Mouse (Mus musculus) CD4-positive, CD25-positive, alpha-beta regulatory T cell, adult 4 months (primary cell): Measurements from ENCODE around the gene Mapk9. TPM values are rescaled to one million over a fixed set of nuclear protein-coding genes. Genes with fewer than 3 reads are reported as not detected.
"Not testable (repeated sequence)": the region's sequence is repeated elsewhere in the genome, so short reads cannot be mapped to it uniquely, and the experiment has no call there.

Experiments
- ATAC-seq: one replicate; pipeline ENCODE4 v1.8.0; 2017
- polyA plus RNA-seq, 2 experiments: library from polyadenylated mRNA; unstranded; fragments of 100-300 nt; shearing (Covaris generic); gene quantifications; one replicate each; pipeline ENCODE4 v1.2.1; 2017

Gene Mapk9
- 10 to 100 TPM; 16.0 to 18.5 TPM for polyA plus RNA-seq

DNA sequence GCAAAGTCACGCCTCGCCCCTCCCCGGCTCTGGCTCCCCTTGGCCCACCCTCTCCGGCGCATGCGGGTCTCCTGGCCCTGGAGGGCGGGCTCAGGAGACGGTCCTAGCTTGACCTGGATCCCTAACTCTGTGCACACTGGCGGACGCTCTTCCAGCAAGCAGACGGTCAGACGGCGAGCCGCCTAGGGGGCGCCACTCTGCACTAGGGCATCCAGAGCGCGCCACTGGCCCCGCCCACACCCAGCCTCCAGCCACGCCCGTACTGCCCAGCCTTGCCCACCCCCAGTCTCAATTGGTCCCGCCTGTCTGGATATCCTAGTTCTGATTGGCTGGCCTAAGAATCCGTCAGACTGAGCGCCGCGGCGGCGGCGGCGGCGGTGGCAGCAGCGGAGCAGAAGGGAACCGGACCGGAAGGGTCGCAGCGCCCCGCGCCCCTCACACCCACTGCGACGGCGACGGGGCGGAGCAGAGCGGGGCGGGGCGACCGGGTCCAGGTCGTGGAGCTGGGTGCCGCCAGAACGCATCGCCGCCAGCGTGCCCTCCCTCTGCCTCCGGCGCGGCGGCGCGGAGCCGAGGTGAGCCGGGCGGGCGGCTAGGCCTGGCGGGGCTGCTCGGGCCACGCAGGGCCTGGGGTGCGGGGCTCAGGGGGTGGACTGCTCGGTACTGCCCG lies at the start of gene Mapk9:
Mapk9 (plus strand) TSS at position 351 of the 670 bp plus-strand sequence.
- ATAC-seq: peak; percentile 95

DNA sequence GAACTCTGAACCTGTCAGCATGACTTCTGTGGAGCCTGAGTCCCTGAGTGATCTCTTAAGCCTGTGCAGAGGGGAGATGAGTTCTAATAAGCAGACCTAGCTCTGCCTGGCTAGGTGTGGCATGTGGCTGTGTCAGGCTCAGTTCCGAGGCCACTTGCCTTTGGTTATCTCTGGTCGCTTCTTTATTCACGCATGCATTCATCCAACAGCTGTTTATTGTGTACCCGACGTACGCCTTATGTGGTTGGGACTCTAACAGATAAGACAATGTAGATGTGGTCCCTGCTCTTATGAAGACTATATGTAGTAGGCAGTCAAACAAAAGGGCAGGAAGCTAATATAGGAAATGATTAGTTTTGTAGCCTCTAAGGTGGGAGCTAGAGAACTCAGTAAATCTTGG lies 47.6 kb upstream of the Mapk9 start:
- no peak for ATAC-seq

DNA sequence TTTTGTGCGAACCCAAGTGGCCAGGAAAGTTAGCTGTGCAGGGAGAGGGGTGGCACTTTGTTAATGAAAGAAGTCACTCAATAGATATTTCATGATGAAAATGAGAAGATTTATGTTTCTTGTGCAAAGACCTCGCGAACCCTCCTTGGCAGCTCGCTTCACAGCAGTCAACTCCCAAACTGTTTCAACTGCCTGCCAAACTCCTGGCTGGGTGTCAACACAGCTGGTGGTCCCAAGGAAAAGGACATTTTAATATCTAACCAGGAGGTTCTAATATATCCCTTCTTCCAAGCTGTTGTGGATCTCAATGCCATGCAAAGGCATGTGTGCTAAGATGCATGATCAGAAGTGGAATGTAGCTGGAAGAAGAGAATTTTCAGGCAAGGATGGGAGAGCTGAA lies 45.0 kb upstream of the Mapk9 start:
- ATAC-seq: no peak

DNA sequence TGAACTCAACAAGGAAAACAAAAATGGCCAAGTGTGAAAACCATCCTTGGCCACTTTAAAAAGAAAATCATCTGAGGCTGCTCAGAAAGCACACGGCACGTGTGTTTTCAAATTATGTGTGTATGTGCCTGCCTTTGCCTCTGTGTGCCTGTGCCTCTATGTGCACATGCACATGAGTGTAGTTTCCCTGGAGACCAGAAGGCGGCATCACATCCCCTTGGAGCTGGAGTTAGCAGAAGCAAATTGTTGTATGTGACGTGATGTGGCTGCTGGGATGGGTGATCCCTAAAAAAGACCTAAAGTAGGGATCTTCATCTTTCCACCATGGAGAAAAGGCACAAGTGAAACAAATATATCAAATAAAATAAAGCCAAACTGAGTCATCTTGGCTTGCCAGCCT lies 42.8 kb upstream of the Mapk9 start:
- no peak for ATAC-seq

DNA sequence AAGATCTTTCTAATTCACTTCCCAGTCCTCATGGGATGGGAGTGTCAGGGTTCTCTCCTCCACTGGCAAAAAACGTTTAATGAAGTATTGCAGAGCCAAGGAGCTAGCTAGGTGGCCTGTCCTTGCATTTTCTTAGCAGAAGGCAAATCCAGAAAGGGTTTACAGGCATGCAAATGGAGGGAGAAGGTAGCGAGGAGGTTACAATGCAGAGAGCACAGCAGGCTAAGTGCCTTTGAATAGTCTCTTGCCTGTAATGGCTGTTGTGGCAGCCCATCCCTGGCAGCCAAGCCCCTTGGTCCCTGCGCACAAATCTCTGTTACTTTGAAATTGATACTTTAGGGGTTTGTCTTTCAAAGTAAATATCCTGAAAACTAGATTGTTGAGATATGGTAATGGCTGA lies 40.3 kb upstream of the Mapk9 start:
- no peak for ATAC-seq

DNA sequence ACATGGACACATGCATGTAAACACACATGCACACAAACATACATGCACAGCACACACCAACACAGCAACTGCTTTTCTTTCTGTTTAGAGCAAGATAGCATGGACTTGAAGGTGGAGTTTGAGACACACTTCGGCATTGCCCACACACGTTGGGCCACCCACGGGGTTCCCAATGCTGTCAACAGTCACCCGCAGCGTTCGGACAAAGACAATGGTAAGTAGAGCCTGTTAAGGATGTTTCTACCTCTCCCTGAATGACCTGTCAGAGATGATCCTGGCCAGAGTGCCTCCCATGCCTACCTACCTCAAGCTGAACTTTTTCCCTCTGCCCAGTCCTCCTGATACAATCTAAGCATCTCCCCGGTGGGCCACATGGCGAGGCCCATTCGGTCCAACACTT lies 37.6 kb upstream of the Mapk9 start:
- no peak for ATAC-seq

DNA sequence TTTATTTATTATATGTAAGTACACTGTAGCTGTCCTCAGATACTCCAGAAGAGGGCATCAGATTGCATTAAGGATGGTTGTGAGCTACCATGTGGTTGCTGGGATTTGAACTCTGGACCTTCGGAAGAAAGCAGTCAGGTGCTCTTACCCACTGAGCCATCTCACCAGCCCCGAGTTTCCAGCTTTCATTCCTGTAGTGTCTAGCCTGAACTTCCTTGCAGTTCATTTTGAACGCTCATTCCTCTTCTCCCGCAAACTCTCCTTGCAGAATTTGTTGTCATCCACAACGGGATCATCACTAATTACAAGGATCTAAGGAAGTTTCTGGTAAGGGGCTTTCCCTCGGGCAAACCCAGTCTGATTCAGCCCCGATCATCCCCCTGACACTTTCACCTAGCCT lies 35.9 kb upstream of the Mapk9 start:
- not testable (repeated sequence) for ATAC-seq

DNA sequence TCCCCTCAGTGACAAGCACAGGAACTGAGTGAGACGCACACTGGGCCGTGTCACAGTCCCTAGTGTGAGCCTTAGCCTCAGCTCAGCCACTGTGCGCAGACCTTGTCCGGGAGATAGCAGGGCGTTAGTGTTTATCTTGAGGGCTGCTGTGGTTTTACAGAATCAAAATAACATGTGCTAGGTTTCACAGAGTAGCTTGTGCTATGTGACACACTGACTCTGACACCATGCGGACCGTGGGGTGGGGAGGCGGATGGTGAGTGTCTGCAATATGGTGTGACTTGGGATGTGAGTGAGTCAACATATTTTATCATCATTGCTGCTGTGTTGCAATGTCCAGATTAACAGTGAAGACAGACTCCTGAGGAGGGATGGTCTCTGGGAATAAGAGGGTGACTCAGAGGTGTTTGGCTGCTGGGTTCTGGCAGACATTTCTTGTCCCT lies 35.4 kb upstream of the Mapk9 start:
- ATAC-seq: peak; percentile 72

DNA sequence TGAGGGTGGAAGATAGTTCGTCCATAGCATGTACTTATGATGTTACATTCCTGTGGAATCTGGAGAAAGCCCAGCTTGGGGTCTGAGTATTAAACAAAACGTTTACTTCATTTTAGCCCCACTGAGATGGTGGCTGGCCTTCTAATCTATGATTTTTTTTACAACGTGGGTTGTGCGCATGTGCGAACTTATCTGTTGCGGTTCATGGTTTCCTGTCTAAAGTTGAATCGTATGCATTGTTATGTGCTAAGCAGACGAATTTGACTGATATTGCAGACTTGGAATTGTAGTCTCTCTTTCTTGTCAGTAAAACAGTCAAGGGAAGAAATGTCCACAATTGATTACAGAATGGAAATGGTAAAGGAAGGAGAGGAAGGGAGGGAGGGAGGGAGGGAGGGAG lies 34.7 kb upstream of the Mapk9 start:
- ATAC-seq: peak; percentile 77

DNA sequence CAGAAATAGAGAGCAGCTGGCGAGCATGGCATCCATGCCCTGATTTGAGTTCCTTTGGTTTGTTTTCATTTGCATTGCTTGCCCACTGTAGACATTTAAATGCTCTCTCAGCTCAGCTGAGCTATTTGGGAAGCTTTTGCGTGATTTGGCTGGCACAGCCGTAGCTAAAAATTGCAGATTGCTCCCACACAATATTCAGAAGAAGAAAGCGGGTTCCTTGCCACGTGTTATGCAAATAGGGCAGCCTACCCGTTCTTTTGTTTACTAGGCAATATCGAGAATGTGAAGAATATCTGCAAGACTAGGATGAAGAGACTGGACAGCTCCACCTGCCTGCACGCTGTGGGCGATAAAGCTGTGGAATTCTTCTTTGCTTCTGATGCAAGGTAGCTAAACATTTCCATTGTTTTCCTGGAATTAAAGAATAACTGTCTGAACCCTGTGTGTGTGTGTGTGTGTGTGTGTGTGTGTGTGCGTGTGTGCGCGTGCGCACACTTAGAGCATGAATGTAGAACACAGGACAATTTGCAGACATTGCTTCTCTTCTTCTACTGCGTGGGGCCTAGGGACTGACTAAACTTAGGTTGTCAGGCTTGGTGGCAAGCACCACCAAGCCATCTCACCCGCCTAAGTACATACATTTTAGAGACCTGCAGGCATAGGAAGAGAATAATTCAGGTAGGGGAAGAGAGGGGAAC lies 27.5 kb upstream of the Mapk9 start:
- no peak for ATAC-seq

DNA sequence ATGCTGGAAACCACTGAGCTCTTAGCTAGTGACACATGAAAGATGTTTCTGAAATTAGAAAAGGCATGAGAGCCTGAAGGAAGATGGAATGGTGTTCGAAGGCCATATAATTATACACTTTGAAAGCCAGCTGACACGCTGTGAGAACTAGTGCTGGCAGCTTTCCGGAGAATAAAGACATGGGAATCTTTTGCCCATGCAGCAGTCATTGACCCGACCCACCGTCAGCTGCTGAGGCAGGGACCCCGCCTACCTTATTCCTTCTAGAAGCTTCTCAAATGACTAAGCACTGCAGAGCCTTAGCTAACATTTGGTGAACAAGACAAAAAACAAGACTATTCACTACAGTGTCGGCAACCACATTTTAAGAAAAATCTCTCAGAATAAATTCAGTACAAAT lies 26.9 kb upstream of the Mapk9 start:
- ATAC-seq: no peak

DNA sequence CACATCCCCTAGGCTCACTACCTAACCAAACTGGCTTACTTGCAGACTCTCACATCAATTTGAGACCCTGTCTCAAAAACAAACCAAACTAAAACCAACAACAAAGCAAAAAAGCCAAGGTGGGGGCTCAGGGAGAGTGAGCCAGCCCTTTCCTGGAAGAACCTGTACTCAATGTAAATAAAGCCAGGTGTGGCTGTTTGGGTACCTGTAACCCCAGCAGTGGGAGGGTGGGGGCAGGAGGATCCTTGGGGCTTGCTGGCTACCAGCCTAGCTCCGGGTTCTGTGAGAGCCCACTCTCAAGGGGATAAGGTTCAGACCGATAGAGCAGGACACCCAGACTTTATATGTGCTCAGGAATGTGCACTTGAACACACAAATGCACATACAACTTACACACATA lies 25.6 kb upstream of the Mapk9 start:
- no peak for ATAC-seq

DNA sequence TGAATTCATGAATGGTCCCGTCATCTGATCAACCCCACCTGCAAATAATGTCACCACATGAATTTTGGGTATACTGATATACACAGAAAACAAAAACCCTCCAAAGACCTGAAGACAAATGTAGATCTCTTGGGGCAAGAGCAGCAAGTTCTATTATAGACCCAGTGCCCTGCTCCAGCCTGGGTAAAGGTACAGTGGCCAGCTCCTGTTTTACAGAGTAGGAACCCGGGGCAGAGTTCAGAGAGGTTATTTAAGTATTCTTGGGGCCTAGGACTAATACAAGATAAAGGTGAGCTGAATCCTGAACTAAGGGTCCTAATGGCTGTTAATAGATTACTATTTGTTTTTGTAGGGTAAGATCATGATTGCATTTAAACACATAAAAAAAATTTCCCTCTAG lies 25.0 kb upstream of the Mapk9 start:
- ATAC-seq: no peak

DNA sequence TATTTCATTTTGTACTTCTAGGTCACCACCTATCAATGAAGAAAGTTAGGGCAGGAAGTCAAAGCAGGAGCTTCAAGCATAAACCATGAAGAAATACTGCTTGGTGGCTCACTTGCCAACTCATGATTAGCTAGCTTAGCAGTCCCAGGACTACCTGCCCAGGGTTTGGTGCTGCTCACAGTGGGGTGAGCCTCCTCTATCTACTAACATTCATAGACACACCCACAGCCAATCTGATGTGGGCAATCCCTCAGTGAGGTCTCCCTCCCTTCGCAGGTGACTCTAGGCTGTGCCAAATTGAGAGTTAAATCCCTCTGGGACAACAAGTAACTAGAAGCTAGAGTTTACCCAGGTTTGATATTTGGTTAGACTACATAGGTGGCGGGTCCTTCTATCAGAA lies 24.2 kb upstream of the Mapk9 start:
- ATAC-seq: no peak

DNA sequence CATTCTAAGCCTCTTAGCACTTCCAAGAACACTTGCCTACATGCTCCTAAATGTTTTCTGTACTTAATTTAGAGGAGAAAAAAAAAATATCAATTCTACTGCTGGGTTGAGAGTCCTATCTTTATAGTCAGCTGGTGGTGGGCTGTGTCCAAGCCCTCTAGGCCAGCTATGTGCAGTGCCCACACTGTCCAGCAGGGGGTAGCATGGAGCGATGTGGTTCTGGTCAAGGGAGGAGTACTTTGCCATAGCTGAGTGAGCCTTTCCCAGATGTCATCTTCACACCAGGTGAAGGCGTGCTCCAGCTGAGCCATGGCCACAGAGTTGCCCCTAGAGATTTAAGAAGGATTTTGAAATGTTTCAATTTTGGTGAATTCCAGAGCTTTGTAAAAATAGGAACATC lies 21.7 kb upstream of the Mapk9 start:
- ATAC-seq: peak; percentile 62

DNA sequence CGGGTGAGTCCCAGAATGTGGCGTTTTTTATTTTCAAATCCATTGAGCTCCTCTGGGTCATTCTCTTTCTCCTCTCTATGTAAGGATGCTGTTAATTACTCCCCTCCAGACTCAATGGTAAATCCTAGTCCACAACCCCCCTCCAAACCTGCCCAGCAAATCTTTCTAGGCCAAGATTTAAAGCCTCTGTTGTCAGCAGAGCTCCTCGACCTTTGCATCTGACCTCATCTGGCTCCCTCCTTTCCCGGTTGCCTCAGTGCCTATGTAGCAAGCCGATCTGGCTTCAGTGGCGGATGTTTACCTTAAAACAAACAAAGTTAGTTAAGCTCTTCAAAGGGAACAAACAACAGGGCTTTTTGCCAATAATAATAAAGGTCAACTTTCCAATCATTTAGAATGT lies 19.3 kb upstream of the Mapk9 start:
- ATAC-seq: no peak

DNA sequence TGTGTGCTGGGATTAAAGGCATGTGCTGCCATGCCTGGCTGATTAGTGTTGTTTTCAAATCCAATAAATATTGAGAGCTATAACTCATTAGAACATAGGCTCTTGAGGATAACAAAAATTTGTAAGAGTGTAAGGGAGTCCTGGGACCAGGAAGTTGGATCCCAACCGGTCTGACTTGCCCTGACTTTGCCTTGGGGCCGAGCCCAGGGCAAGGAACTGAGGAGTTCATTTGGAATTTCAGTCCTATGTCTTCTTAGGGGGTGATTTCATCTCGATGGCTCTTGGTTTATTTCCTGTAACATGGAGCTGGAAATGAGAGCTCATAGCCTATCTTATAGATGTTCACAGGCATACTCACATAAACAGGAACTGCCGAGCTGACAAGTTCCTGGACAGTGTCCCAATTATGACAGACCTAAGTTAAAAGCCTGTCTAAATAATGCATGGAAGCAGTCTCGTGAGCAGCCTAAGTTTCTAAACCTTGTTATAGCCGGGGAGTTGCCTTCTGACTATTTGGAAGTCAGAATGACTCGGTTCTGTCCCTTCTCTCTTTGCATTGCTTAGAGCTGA lies 17.3 kb upstream of the Mapk9 start:
- ATAC-seq: no peak

DNA sequence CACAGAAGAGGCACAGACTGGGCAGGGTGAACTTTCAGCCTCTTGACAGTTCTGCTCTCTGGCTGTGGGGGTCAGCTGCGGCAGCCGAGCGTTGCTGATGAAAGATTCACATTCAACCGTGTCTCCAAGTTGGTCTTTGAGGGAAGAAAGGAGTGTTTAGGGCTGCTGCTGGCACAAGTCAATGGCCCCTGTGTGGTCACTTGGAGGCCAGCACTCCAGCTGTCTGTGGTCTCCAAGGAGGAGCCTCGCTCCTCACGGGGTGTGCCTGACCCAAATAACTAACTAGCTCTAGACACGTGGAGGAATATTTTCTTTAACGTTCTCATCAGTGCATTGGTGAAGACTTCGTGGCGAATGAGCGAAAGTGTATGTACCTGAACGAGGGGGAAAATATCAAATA lies 14.6 kb upstream of the Mapk9 start:
- no peak for ATAC-seq

DNA sequence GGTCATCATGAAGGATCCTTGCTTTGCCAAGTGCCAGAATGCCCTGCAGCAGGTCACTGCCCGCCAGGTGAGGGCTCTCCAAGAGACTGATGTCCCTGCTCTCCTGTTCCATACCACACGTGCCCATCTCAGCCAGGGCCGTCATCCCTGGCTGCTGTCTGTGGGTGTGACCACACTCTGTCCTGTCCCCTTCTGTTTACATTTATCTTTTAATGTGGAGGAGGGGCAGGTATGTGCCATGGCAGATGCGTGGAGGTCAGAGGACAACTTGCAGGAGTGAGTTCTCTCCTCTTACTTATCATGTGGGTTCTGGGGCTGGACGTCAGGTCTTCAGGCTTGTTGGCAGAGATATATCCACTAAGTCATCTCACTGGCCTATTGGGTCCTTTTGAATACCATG lies 13.6 kb upstream of the Mapk9 start:
- ATAC-seq: no peak

DNA sequence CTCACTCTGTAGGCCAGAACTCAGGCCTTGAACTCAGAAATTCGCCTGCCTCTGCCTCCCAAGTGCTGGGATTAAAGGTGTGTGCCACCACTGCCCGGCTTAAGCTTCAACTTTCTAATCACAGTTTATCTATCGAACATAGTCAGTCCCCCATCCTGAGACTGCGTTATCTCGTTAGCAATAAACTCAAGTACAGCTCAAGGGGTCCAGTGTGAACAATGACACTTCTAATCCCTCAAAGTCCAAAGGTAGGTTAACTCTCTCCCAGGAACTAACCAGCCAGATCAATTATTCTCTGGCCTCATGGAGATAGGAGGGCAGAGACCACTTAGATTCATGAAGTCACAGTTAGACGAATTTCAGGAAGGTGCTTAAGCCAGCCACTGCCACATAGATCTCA lies 12.3 kb upstream of the Mapk9 start:
- ATAC-seq: no peak

DNA sequence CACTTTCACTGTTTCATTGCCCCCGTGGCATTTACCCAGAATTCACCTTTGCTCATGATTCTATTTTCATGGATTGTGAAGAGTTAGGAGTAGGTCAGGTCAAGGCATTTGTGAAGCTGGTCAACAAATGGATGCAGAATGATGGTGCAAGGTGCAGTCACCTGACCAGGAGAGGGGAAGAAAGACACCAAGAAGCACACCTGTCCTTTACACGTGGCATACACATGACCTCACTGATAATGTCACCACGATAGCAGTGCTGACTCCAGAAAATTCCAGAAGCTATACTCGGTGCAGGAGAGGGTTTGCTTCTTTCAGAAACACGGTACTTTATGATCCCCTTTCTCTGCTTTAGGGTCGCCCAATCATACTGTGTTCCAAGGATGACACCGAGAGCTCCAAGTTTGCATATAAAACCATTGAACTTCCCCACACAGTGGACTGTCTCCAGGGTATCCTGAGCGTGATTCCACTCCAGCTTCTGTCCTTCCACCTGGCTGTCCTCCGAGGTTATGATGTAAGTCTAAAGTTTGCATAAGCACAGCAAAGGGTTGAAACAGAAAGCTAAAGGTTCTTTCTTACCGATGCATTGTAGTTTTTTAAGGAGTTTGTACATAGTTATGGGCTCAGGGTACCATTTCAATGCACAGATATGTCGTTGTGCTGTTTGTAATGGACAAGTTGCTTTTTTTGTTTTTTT lies 11.1 kb upstream of the Mapk9 start:
- ATAC-seq: no peak

DNA sequence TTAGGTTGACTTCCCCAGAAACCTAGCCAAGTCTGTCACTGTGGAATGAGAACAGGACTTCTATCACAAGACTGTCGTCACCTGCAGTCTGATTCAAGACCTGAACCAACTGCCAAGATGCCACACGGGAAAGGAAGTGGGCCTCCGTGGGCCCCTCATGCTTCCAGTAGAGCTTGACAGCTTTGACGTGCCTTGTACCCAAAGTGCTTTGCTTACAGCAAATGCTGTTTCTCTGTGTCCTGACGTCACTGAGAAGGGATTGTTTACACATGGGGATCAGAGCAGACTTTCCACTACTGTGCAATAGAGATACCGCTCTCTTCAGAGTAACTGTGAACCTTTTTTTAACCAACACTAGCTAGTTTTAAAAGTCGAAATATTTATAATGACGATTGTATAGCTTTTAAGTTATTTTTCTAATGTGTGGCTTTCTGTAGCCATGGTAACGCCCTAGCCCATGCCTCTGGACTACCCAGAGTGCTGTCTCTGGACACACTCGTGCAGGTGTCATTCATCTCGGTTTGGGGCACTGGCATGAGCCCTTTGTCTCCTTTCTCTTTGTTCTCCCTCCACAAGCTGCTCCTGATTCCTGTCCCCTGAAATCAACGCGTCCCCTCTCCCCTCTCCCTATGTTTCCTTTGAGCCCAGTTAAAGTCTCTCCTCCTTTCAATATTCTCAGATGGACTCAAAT lies 8.7 kb upstream of the Mapk9 start:
- ATAC-seq: peak; percentile 83

DNA sequence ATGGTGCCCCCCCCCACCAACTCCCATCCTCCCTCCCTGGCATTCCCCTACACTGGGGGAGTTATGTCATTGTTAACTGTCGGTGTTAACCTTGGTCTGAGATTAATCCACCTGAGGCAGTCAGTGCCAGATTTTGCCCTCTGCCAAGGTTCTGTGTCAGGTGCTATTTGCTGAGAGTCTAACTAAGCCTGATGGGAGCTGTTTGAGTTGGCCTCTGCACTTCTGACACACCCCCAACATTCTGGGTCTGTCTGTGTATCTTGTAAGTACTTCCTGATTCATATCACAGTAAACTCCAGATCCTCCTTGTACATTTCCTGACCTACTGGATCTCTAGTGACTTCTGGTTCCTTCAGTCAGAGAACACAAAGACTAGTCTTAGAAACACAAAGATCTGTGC lies 5.9 kb upstream of the Mapk9 start:
- ATAC-seq: no peak
